Mouse (Mus musculus) spleen, adult 2 months (tissue): ENCODE measurements around the gene Abca7. TPM values are rescaled to one million over a fixed set of nuclear protein-coding genes. Genes with fewer than 3 reads are reported as not detected.
A peak's percentile ranks its signal among the peaks of the same experiment; 100 is the strongest.
"Not testable (repeated sequence)": the region's sequence is repeated elsewhere in the genome, so short reads cannot be mapped to it uniquely, and the experiment has no call there.

ENCODE experiments used
- DNase-seq, 2 experiments: peaks; one replicate each; pipeline versions ENCODE4 v3.0.0 to v3.0.0-alpha.2; 2012 to 2021; ENCODE audit warnings: low spot score in 2 of 2, low read depth in 1 of 2
- H3K27ac ChIP-seq: fragments of 200-500 bp; 2 replicates; pipeline ENCODE4 v1.5.1; 2012; ENCODE audit warnings: low read length, inconsistent platforms; ENCODE audit not compliant: insufficient read depth
- H3K27me3 ChIP-seq: fragments of 200-500 bp; 2 replicates; pipeline ENCODE4 v1.6.1; 2012; ENCODE audit warnings: mild to moderate bottlenecking, moderate library complexity, low read length, inconsistent platforms; ENCODE audit not compliant: control insufficient read depth, insufficient read depth
- H3K36me3 ChIP-seq: fragments of 200-500 bp; 2 replicates; pipeline ENCODE4 v1.6.1; 2012; ENCODE audit warnings: mild to moderate bottlenecking, low read length, inconsistent platforms; ENCODE audit not compliant: control insufficient read depth, insufficient read depth
- H3K4me1 ChIP-seq: fragments of 200-500 bp; 2 replicates; pipeline ENCODE4 v1.6.1; 2011; ENCODE audit warnings: inconsistent platforms; ENCODE audit not compliant: control insufficient read depth, insufficient read depth, insufficient read length
- H3K4me3 ChIP-seq: fragments of 200-500 bp; 2 replicates; pipeline ENCODE4 v1.5.1; 2011; ENCODE audit warnings: mild to moderate bottlenecking, inconsistent platforms; ENCODE audit not compliant: insufficient read depth, insufficient read length; ENCODE audit errors: extremely low read depth
- CTCF ChIP-seq: fragments of 200-500 bp; IDR thresholded peaks from 2 replicates; pipeline ENCODE4 v1.5.1; 2011; ENCODE audit warnings: mild to moderate bottlenecking, inconsistent platforms; ENCODE audit not compliant: insufficient read depth, insufficient read length, insufficient replicate concordance; ENCODE audit errors: extremely low read depth
- POLR2A ChIP-seq: fragments of 200-500 bp; IDR thresholded peaks from 2 replicates; pipeline ENCODE4 v1.6.1; 2011; ENCODE audit warnings: low read depth, low read length, inconsistent platforms
- WGBS: fragments of 180-500 bp; shearing (Covaris S2); methylation state at CpG from one replicate; pipeline ENCODE4 v1.1.7; 2018; 5-methylcytosine and 5-hydroxymethylcytosine counted together
- polyA plus RNA-seq: library from polyadenylated mRNA; depleted of rRNA; stranded (reverse); fragments of >200 nt; gene quantifications from 2 replicates; pipeline ENCODE4 v1.2.3, GENCODE M21; 2012

Gene Abca7
- polyA plus RNA-seq, 1 experiment: 50.4 TPM

- Histone ChIP-seq H3K27ac (no peak overlapping the region), H3K4me3 (no peak overlapping the region), H3K27me3 (no peaks in the 10 kb centered on the region), H3K4me1 (peaks cover 2% of the 10 kb centered on the region; the same call in 1 of the 2 replicates), H3K36me3 (peaks cover 2% of the 10 kb centered on the region; the same call in 1 of the 2 replicates)
- TF ChIP-seq POLR2A (no peak), CTCF (no peak)
- DNase-seq: no peak
- 84% methylated on average over 4 of the region's 4 CpGs for WGBS
These were observed 39.6 kb upstream of the Abca7 start for GRCm38 (mm10) chr10:79956643-79957154.

- peak; percentile 58 to 86 for DNase-seq
- WGBS: 25% methylated on average over 21 of the region's 21 CpGs
- Histone ChIP-seq H3K27ac (no peak overlapping the region), H3K36me3 (peaks cover 3% of the 10 kb centered on the region; the same call in 1 of the 2 replicates), H3K4me3 (no peak overlapping the region), H3K27me3 (no peaks in the 10 kb centered on the region), H3K4me1 (peaks cover 2% of the 10 kb centered on the region; the same call in 1 of the 2 replicates)
- TF ChIP-seq POLR2A: no peak
- peak; percentile 99 for TF ChIP-seq CTCF
These were observed 38.0 kb upstream of the Abca7 start for GRCm38 (mm10) chr10:79958140-79958816.

GRCm38 (mm10) chr10:79959412-79959811, 36.9 kb upstream of the Abca7 start:
- not testable (repeated sequence) for H3K4me3 ChIP-seq, H3K36me3 ChIP-seq, H3K27me3 ChIP-seq, H3K4me1 ChIP-seq, H3K27ac ChIP-seq
- 19% methylated on average over 10 of the region's 10 CpGs for WGBS
- DNase-seq: peak in 1 of 2 experiments; percentile 36

- Histone ChIP-seq H3K36me3 (peaks cover 10% of the 10 kb centered on the region), H3K27me3 (no peaks in the 10 kb centered on the region), H3K27ac (no peak within 1 kb of the TSS), H3K4me1 (peaks cover 2% of the 10 kb centered on the region; the same call in 1 of the 2 replicates), H3K4me3 (peak within 1 kb of the TSS; percentile 77)
- WGBS: under 1% methylated on average over 61 of the region's 61 CpGs
- DNase-seq: peak; percentile 99 to 100
- TF ChIP-seq CTCF (peak; percentile 91; the same call in 1 of the 2 replicates), POLR2A (no peak; the same call in 1 of the 2 replicates)
These were observed 36.3 kb upstream of the Abca7 start, which contains the start of gene Wdr18 for GRCm38 (mm10) chr10:79959847-79960601. Gene Wdr18 (plus strand): TSS chr10:79960152.

GRCm38 (mm10) chr10:79960671-79961294, 35.5 kb upstream of the Abca7 start:
- TF ChIP-seq CTCF (no peak), POLR2A (no peak)
- WGBS: 11% methylated on average over 10 of the region's 10 CpGs
- DNase-seq: no peak
- Histone ChIP-seq H3K36me3 (peaks cover 15% of the 10 kb centered on the region), H3K4me1 (peaks cover 2% of the 10 kb centered on the region; the same call in 1 of the 2 replicates), H3K27me3 (no peaks in the 10 kb centered on the region), H3K27ac (no peak overlapping the region), H3K4me3 (peak overlapping the region; percentile 77; the same call in 1 of the 2 replicates)

- peaks cover 40% of the 10 kb centered on the region for H3K36me3 ChIP-seq
- no peak overlapping the region for H3K4me3 ChIP-seq
- no peaks in the 10 kb centered on the region for H3K27me3 ChIP-seq
- H3K27ac ChIP-seq: no peak overlapping the region
- DNase-seq: no peak
- peaks cover 2% of the 10 kb centered on the region; the same call in 1 of the 2 replicates for H3K4me1 ChIP-seq
- TF ChIP-seq CTCF (no peak), POLR2A (no peak)
- 96% methylated on average over 7 of the region's 7 CpGs for WGBS
These were observed 31.6 kb upstream of the Abca7 start for GRCm38 (mm10) chr10:79964727-79965126.

GRCm38 (mm10) chr10:79965325-79965724, 31.0 kb upstream of the Abca7 start:
- H3K4me3 ChIP-seq: no peak overlapping the region
- H3K4me1 ChIP-seq: peaks cover 2% of the 10 kb centered on the region; the same call in 1 of the 2 replicates
- TF ChIP-seq POLR2A (no peak), CTCF (no peak)
- DNase-seq: no peak
- H3K27ac ChIP-seq: no peak overlapping the region
- no peaks in the 10 kb centered on the region for H3K27me3 ChIP-seq
- peaks cover 40% of the 10 kb centered on the region for H3K36me3 ChIP-seq
- 87% methylated on average over 5 of the region's 5 CpGs for WGBS
